Mouse (Mus musculus): ENCODE results near the gene Sipa1l3. TPM values are rescaled to one million over a fixed set of nuclear protein-coding genes. Genes with fewer than 3 reads are reported as not detected.
A peak's percentile ranks its signal among the peaks of the same experiment; 100 is the strongest.

Sipa1l3 gene
- polyA plus RNA-seq, 1 experiment: 29.4 TPM

- peaks cover 6% of the 10 kb centered on the region for H3K4me1 ChIP-seq (ENCODE audit: control insufficient read depth, insufficient read depth, low read length)
- TF ChIP-seq EP300 (IDR thresholded peaks at IDR 0.05; ENCODE audit: insufficient read depth, low read depth, low read length) (no peak), POLR2A (IDR thresholded peaks at IDR 0.05; ENCODE audit: insufficient read depth, low read length) (no peak), CTCF (IDR thresholded peaks at IDR 0.05; ENCODE audit: low read depth, low read length) (no peak)
- H3K9me3 ChIP-seq (replicated peaks; ENCODE audit: control insufficient read depth, insufficient read depth, low read length, poor library complexity, severe bottlenecking): no peaks in the 10 kb centered on the region
- no peaks in the 10 kb centered on the region for H3K36me3 ChIP-seq (ENCODE audit: control insufficient read depth, insufficient read depth, low read length, poor library complexity, severe bottlenecking)
- peak overlapping the region; percentile 23; the same call in 1 of the 2 replicates for H3K9ac ChIP-seq (ENCODE audit: low read depth, poor library complexity, severe bottlenecking)
- peak overlapping the region; percentile 66 for H3K4me3 ChIP-seq (ENCODE audit: low read depth, low read length)
- no peak overlapping the region for H3K27ac ChIP-seq (ENCODE audit: insufficient read depth, low read length)
- H3K27me3 ChIP-seq (ENCODE audit: control insufficient read depth, insufficient read depth, low read length, poor library complexity, severe bottlenecking): no peaks in the 10 kb centered on the region
These were observed 210.9 kb downstream of the Sipa1l3 start for GRCm38 (mm10) chr7:29307350-29308104.

- H3K4me3 ChIP-seq (ENCODE audit: low read depth, low read length): no peak overlapping the region
- H3K9ac ChIP-seq (ENCODE audit: low read depth, poor library complexity, severe bottlenecking): no peak overlapping the region
- no peaks in the 10 kb centered on the region for H3K36me3 ChIP-seq (ENCODE audit: control insufficient read depth, insufficient read depth, low read length, poor library complexity, severe bottlenecking)
- no peak overlapping the region for H3K27ac ChIP-seq (ENCODE audit: insufficient read depth, low read length)
- H3K9me3 ChIP-seq (replicated peaks; ENCODE audit: control insufficient read depth, insufficient read depth, low read length, poor library complexity, severe bottlenecking): no peaks in the 10 kb centered on the region
- TF ChIP-seq EP300 (IDR thresholded peaks at IDR 0.05; ENCODE audit: insufficient read depth, low read depth, low read length): no peak
- TF ChIP-seq CTCF (IDR thresholded peaks at IDR 0.05; ENCODE audit: low read depth, low read length): peak; percentile 19
- no peak for TF ChIP-seq POLR2A (IDR thresholded peaks at IDR 0.05; ENCODE audit: insufficient read depth, low read length)
- peaks cover 6% of the 10 kb centered on the region for H3K4me1 ChIP-seq (ENCODE audit: control insufficient read depth, insufficient read depth, low read length)
- H3K27me3 ChIP-seq (ENCODE audit: control insufficient read depth, insufficient read depth, low read length, poor library complexity, severe bottlenecking): no peaks in the 10 kb centered on the region
These were observed 211.8 kb downstream of the Sipa1l3 start for GRCm38 (mm10) chr7:29306619-29307018.

GRCm38 (mm10) chr7:29306108-29306507, 212.3 kb downstream of the Sipa1l3 start:
- no peak for TF ChIP-seq CTCF (IDR thresholded peaks at IDR 0.05; ENCODE audit: low read depth, low read length)
- TF ChIP-seq POLR2A (IDR thresholded peaks at IDR 0.05; ENCODE audit: insufficient read depth, low read length): no peak
- no peak for TF ChIP-seq EP300 (IDR thresholded peaks at IDR 0.05; ENCODE audit: insufficient read depth, low read depth, low read length)
- Histone ChIP-seq H3K36me3 (ENCODE audit: control insufficient read depth, insufficient read depth, low read length, poor library complexity, severe bottlenecking) (no peaks in the 10 kb centered on the region), H3K27ac (ENCODE audit: insufficient read depth, low read length) (peak overlapping the region; percentile 38; the same call in 1 of the 2 replicates), H3K9ac (ENCODE audit: low read depth, poor library complexity, severe bottlenecking) (no peak overlapping the region), H3K9me3 (replicated peaks; ENCODE audit: control insufficient read depth, insufficient read depth, low read length, poor library complexity, severe bottlenecking) (no peaks in the 10 kb centered on the region), H3K27me3 (ENCODE audit: control insufficient read depth, insufficient read depth, low read length, poor library complexity, severe bottlenecking) (no peaks in the 10 kb centered on the region), H3K4me1 (ENCODE audit: control insufficient read depth, insufficient read depth, low read length) (peaks cover 6% of the 10 kb centered on the region), H3K4me3 (ENCODE audit: low read depth, low read length) (no peak overlapping the region)

- Histone ChIP-seq H3K27me3 (ENCODE audit: control insufficient read depth, insufficient read depth, low read length, poor library complexity, severe bottlenecking) (no peaks in the 10 kb centered on the region), H3K27ac (ENCODE audit: insufficient read depth, low read length) (peak overlapping the region; percentile 38), H3K9me3 (replicated peaks; ENCODE audit: control insufficient read depth, insufficient read depth, low read length, poor library complexity, severe bottlenecking) (no peaks in the 10 kb centered on the region), H3K9ac (ENCODE audit: low read depth, poor library complexity, severe bottlenecking) (no peak overlapping the region), H3K36me3 (ENCODE audit: control insufficient read depth, insufficient read depth, low read length, poor library complexity, severe bottlenecking) (no peaks in the 10 kb centered on the region), H3K4me1 (ENCODE audit: control insufficient read depth, insufficient read depth, low read length) (peaks cover 6% of the 10 kb centered on the region), H3K4me3 (ENCODE audit: low read depth, low read length) (peak overlapping the region; percentile 15; the same call in 1 of the 2 replicates)
- TF ChIP-seq POLR2A (IDR thresholded peaks at IDR 0.05; ENCODE audit: insufficient read depth, low read length) (no peak), EP300 (IDR thresholded peaks at IDR 0.05; ENCODE audit: insufficient read depth, low read depth, low read length) (no peak), CTCF (IDR thresholded peaks at IDR 0.05; ENCODE audit: low read depth, low read length) (peak; percentile 1)
These were observed 213.0 kb downstream of the Sipa1l3 start for GRCm38 (mm10) chr7:29305263-29305988.

GRCm38 (mm10) chr7:29304463-29305262, 213.8 kb downstream of the Sipa1l3 start:
- Histone ChIP-seq H3K27me3 (ENCODE audit: control insufficient read depth, insufficient read depth, low read length, poor library complexity, severe bottlenecking) (no peaks in the 10 kb centered on the region), H3K27ac (ENCODE audit: insufficient read depth, low read length) (no peak overlapping the region), H3K4me3 (ENCODE audit: low read depth, low read length) (peak overlapping the region; percentile 81)

More at GRCm38 (mm10) chr7:29304463-29305262, 213.8 kb downstream of the Sipa1l3 start:
- TF ChIP-seq CTCF (IDR thresholded peaks at IDR 0.05; ENCODE audit: low read depth, low read length) (no peak), EP300 (IDR thresholded peaks at IDR 0.05; ENCODE audit: insufficient read depth, low read depth, low read length) (0 out of 2 replicates have a peak, but pooled peaks have one; percentile 60)
- Histone ChIP-seq H3K9me3 (replicated peaks; ENCODE audit: control insufficient read depth, insufficient read depth, low read length, poor library complexity, severe bottlenecking) (no peaks in the 10 kb centered on the region), H3K4me1 (ENCODE audit: control insufficient read depth, insufficient read depth, low read length) (peaks cover 6% of the 10 kb centered on the region), H3K36me3 (ENCODE audit: control insufficient read depth, insufficient read depth, low read length, poor library complexity, severe bottlenecking) (no peaks in the 10 kb centered on the region), H3K9ac (ENCODE audit: low read depth, poor library complexity, severe bottlenecking) (peak overlapping the region; percentile 65)
